Mouse (Mus musculus): ENCODE measurements around the gene Plscr5. TPM values are rescaled to one million over a fixed set of nuclear protein-coding genes. Genes with fewer than 3 reads are reported as not detected.

Gene Plscr5
- polyA plus RNA-seq, 1 experiment, result 0.28 TPM

DNA sequence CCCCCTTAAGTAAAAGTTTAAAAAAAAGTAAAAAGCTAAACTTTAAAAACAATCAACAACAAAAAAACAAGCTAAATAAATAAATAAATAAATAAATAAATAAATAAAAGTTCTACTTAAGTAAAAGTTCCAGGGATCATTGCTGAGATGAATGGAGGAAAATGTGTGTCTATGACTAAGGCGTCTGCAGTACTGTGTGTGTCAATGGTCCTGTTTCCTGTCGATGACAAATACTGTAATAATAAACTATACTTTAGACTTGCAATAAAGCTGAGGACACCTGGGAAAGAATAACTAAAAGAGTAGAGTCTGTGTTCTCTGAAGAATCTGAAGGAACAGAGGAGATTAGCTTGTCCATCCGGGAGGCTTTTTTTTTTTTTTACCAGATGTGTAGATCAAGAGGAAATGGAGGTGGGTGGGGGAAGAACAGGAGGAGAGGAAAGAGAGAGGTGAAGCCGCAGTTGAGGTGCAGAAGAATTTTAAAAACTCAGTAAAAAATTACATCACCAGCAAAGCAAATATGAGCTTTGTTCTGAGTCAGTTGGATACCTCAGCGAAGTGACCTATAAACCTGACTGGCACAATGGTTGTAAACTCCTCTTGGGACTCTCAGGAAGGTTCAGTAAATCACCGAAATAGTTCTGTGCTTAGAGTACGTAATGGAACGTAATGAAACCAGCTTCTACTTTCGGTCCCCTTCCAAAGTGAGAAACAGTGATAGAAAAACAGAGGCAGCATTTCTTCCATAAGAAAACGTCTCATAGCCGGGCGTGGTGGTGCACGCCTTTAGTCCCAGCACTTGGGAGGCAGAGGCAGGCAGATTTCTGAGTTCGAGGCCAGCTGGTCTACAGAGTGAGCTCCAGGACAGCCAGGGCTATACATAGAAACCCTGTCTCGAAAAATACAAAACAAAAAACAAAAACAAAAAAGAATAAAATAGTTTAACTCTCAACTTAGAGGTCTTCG, 36.4 kb downstream of the Plscr5 start:
- H3K4me3 ChIP-seq (replicated peaks; ENCODE audit: insufficient read depth, low read depth, low read length), result no peak overlapping the region
- DNase-seq, result no peak
- no peaks in the 10 kb centered on the region for H3K27me3 ChIP-seq (ENCODE audit: control insufficient read depth, insufficient read depth, low read length)
- H3K4me1 ChIP-seq (ENCODE audit: control insufficient read depth, insufficient read depth, low read length), result no peaks in the 10 kb centered on the region
- no peak overlapping the region for H3K27ac ChIP-seq (ENCODE audit: insufficient read depth, low read length)
- no peak for TF ChIP-seq CTCF (IDR thresholded peaks at IDR 0.05; ENCODE audit: borderline replicate concordance, insufficient read depth, low read depth, low read length)
- no peak for TF ChIP-seq POLR2A (IDR thresholded peaks at IDR 0.05; ENCODE audit: borderline replicate concordance, insufficient read depth, low read length)
- 92% methylated on average over 16 of the region's 16 CpGs for WGBS

DNA sequence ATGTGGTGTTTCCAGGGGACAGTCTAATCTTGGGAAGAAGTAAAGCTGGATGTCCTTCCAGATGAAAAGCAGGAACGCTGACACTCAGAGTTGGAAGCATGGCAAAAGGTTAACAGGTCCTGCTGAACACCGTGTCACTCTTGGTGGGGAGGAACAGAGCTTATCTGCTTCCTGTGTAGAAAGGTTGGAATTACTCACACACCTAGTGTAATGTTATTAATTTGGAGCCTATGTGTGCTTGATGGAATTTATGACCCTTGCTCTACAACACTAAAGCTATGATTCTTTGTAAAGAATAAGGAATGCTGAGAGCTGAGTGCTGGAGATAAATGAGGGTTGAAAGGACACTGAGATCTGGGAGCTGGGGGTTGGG, 37.1 kb downstream of the Plscr5 start:
- TF ChIP-seq CTCF (IDR thresholded peaks at IDR 0.05; ENCODE audit: borderline replicate concordance, insufficient read depth, low read depth, low read length), result no peak
- no peak for TF ChIP-seq POLR2A (IDR thresholded peaks at IDR 0.05; ENCODE audit: borderline replicate concordance, insufficient read depth, low read length)
- 88% methylated on average over 2 of the region's 2 CpGs for WGBS
- Histone ChIP-seq H3K27me3 (ENCODE audit: control insufficient read depth, insufficient read depth, low read length) (no peaks in the 10 kb centered on the region), H3K4me3 (replicated peaks; ENCODE audit: insufficient read depth, low read depth, low read length) (no peak overlapping the region), H3K4me1 (ENCODE audit: control insufficient read depth, insufficient read depth, low read length) (no peaks in the 10 kb centered on the region), H3K27ac (ENCODE audit: insufficient read depth, low read length) (no peak overlapping the region)
- no peak for DNase-seq

DNA sequence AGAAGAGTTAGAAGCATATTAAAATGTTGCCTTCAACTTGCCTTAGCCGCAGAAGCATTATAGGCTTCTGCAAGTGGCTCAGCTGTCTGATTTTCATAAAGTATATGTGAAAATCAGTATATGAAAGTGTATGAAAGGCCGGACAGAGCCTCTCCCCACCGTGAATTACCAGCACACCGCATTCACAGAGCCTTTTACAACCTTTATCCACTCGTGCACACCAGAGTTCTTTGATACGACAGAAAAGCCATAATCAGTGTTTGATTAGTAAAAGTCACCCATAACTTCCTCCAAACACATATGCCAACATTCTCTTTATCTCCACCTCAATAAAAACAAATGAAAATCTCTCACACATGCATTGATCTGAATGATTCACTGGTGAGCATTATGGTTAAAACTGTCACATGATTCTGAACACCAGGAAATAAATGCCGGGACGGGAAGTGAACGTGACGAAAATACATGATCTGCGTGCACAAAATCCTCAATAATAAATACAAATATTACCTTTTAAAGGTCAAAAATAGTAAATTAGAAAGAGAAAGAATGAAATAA, 42.2 kb downstream of the Plscr5 start:
- no peak for DNase-seq
- Histone ChIP-seq H3K4me1 (ENCODE audit: control insufficient read depth, insufficient read depth, low read length) (no peaks in the 10 kb centered on the region), H3K27me3 (ENCODE audit: control insufficient read depth, insufficient read depth, low read length) (no peaks in the 10 kb centered on the region), H3K27ac (ENCODE audit: insufficient read depth, low read length) (no peak overlapping the region), H3K4me3 (replicated peaks; ENCODE audit: insufficient read depth, low read depth, low read length) (no peak overlapping the region)
- TF ChIP-seq POLR2A (IDR thresholded peaks at IDR 0.05; ENCODE audit: borderline replicate concordance, insufficient read depth, low read length) (no peak), CTCF (IDR thresholded peaks at IDR 0.05; ENCODE audit: borderline replicate concordance, insufficient read depth, low read depth, low read length) (no peak)
- WGBS, result 90% methylated on average over 11 of the region's 11 CpGs

DNA sequence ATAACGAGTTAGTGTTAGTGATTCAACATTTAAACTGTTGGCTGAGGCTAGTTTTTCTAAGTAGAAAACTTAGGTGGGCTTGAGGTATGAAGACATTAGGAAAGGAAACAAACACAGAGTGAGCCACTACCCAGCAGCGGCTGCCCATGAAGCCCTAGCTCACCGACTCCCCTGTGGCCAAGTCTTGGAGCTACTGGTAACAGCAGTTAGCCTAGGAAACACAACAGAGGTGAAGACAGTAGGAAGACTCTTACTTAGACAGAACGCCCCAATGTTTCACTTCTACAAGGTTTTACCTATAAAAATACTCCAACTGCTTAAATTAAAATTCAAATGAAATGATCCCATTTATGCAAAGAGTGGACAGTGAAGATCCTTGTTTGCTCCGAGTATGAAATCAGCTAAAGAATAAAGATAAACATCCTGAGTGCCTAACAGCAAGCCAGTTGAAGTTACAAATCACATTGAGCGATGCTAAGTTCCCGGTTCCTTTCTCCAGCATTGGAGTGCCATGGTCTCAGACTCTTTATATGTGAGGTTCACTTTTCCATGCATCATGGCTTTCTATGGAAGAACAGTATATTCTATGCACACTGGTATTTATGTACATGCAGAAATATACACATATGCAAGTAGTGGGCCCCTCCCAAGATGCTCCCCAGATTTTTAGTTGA, 56.2 kb downstream of the Plscr5 start:
- 83% methylated on average over 7 of the region's 7 CpGs for WGBS

DNA sequence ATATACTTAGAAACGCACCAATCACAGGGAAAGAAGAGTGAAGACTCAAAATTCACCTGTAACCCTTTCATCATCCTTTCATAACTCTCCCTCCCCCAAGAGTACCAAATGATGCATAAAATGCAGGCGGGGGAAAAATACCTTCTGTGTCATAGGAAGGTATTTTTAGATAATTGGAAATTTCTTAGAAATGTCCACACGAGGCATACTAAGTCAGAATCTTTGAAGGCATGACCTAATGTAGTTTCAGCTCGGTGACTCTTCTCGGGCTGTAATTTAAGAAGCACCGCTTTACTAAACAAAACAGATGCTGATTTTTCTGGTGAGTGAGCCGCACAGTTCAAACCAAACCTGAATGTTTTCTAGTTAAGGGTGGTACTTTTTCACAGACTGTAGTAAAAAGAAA, 56.7 kb downstream of the Plscr5 start, which contains the start of gene Plscr1:
Gene Plscr1, plus strand, starts transcription at position 304 of the 406 bp plus-strand sequence.
- peak within 1 kb of the TSS; percentile 64 for H3K4me3 ChIP-seq (replicated peaks; ENCODE audit: insufficient read depth, low read depth, low read length)
- no peak for TF ChIP-seq CTCF (IDR thresholded peaks at IDR 0.05; ENCODE audit: borderline replicate concordance, insufficient read depth, low read depth, low read length)
- no peak for TF ChIP-seq POLR2A (IDR thresholded peaks at IDR 0.05; ENCODE audit: borderline replicate concordance, insufficient read depth, low read length)
- 42% methylated on average over 7 of the region's 7 CpGs for WGBS
- DNase-seq, result no peak
- H3K27me3 ChIP-seq (ENCODE audit: control insufficient read depth, insufficient read depth, low read length), result no peaks in the 10 kb centered on the region; the same call in 1 of the 2 replicates
- H3K27ac ChIP-seq (ENCODE audit: insufficient read depth, low read length), result no peak within 1 kb of the TSS
- no peaks in the 10 kb centered on the region for H3K4me1 ChIP-seq (ENCODE audit: control insufficient read depth, insufficient read depth, low read length)

More for the DNA sequence above, 56.2 kb downstream of the Plscr5 start:
- no peak for DNase-seq
- no peak overlapping the region for H3K4me3 ChIP-seq (replicated peaks; ENCODE audit: insufficient read depth, low read depth, low read length)
- H3K27me3 ChIP-seq (ENCODE audit: control insufficient read depth, insufficient read depth, low read length), result no peaks in the 10 kb centered on the region; the same call in 1 of the 2 replicates
- no peaks in the 10 kb centered on the region for H3K4me1 ChIP-seq (ENCODE audit: control insufficient read depth, insufficient read depth, low read length)
- TF ChIP-seq CTCF (IDR thresholded peaks at IDR 0.05; ENCODE audit: borderline replicate concordance, insufficient read depth, low read depth, low read length) (no peak), POLR2A (IDR thresholded peaks at IDR 0.05; ENCODE audit: borderline replicate concordance, insufficient read depth, low read length) (no peak)
- H3K27ac ChIP-seq (ENCODE audit: insufficient read depth, low read length), result no peak overlapping the region

DNA sequence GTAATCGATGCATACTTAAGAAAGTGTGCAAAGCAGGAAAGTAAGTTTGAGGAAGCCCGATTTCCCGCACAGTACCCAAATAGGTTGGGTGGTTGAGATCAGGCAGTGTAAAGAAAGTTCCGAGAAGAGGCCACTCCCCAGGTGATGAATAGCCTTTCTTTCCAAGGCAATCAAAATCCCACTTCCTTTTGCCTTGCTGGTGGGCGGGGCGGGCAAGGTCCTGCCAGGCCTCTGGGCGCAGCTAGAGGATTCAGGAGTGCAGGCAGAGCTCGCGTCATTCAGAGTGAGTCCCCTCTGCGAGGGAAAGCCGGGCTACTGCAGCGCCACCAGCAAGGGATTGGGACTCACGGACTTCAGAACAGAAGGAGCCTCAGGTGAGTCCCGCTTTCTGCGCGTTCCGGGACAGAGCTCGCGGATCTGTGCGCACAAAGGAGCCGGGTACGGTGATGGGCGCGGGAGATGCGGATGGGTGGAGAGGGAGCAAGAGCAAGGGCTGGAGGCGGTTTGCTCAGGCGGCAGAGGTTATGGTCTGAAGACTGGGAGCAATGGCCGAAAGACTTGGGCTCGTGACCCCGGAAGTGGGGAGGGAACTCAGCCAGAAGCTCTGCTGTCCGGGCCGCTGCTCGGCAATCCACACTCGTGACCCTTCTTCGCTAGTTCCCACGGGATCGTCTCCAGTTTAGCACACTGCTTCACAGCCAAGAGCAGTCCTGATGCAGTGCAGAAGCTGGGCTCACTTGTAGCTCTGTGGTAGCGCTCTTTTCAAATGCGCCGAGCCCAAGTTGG, 57.4 kb downstream of the Plscr5 start:
- H3K4me1 ChIP-seq (ENCODE audit: control insufficient read depth, insufficient read depth, low read length), result no peaks in the 10 kb centered on the region
- no peak for TF ChIP-seq CTCF (IDR thresholded peaks at IDR 0.05; ENCODE audit: borderline replicate concordance, insufficient read depth, low read depth, low read length)
- TF ChIP-seq POLR2A (IDR thresholded peaks at IDR 0.05; ENCODE audit: borderline replicate concordance, insufficient read depth, low read length), result no peak
- WGBS, result 2% methylated on average over 40 of the region's 40 CpGs

DNA sequence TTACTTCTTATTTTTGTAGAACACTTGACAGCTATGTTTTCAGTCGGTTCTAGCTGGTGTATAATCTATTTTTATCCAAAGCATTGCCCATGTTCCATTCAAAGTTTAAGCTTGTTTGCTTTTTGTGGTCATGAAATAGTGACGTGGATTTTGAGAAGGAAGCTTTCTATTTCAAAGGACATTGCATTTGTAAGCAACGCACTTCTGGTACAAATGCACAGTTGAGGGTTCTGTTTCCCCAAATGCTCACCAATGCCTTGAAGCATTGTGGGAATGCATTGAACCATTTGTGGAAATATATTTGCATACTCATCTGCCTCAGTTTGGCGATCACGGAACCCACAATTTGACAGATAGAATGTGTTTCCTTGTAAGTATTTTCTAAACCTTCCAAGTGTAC, 60.0 kb downstream of the Plscr5 start:
- TF ChIP-seq POLR2A (IDR thresholded peaks at IDR 0.05; ENCODE audit: borderline replicate concordance, insufficient read depth, low read length) (no peak), CTCF (IDR thresholded peaks at IDR 0.05; ENCODE audit: borderline replicate concordance, insufficient read depth, low read depth, low read length) (no peak)
- WGBS, result 65% methylated on average over 5 of the region's 5 CpGs
- no peak overlapping the region for H3K4me3 ChIP-seq (replicated peaks; ENCODE audit: insufficient read depth, low read depth, low read length)
- H3K27ac ChIP-seq (ENCODE audit: insufficient read depth, low read length), result no peak overlapping the region
- H3K27me3 ChIP-seq (ENCODE audit: control insufficient read depth, insufficient read depth, low read length), result no peaks in the 10 kb centered on the region; the same call in 1 of the 2 replicates
- no peak for DNase-seq
- H3K4me1 ChIP-seq (ENCODE audit: control insufficient read depth, insufficient read depth, low read length), result no peaks in the 10 kb centered on the region

More for the DNA sequence above, 57.4 kb downstream of the Plscr5 start:
- peak; percentile 45 to 49 for DNase-seq
- no peaks in the 10 kb centered on the region; the same call in 1 of the 2 replicates for H3K27me3 ChIP-seq (ENCODE audit: control insufficient read depth, insufficient read depth, low read length)
- peak overlapping the region; percentile 64 for H3K4me3 ChIP-seq (replicated peaks; ENCODE audit: insufficient read depth, low read depth, low read length)
- no peak overlapping the region for H3K27ac ChIP-seq (ENCODE audit: insufficient read depth, low read length)
